Mouse (Mus musculus) monocyte, adult 5-6 weeks (primary cell): ENCODE measurements around the gene Hnrnpa3. TPM values are rescaled to one million over a fixed set of nuclear protein-coding genes. Genes with fewer than 3 reads are reported as not detected.
"Not testable (repeated sequence)": the region's sequence is repeated elsewhere in the genome, so short reads cannot be mapped to it uniquely, and the experiment has no call there.

Experiments used
- ATAC-seq: fragments of 153-309, 156-312 bp; replicated peaks from 2 replicates; pipeline ENCODE4 v1.8.0; 2017; ENCODE audit warnings: mild to moderate bottlenecking; ENCODE audit not compliant: low TSS enrichment, insufficient number of reproducible peaks, severe bottlenecking, poor library complexity, low FRiP score
- total RNA-seq: library from RNA; stranded (forward); fragments of 200-1000, 200-491, 200-594 nt; gene quantifications from 3 replicates; pipeline ENCODE4 v1.2.3, GENCODE M21; 2017

Gene Hnrnpa3
- total RNA-seq, 1 experiment from 2014 or later, result 357 TPM

DNA sequence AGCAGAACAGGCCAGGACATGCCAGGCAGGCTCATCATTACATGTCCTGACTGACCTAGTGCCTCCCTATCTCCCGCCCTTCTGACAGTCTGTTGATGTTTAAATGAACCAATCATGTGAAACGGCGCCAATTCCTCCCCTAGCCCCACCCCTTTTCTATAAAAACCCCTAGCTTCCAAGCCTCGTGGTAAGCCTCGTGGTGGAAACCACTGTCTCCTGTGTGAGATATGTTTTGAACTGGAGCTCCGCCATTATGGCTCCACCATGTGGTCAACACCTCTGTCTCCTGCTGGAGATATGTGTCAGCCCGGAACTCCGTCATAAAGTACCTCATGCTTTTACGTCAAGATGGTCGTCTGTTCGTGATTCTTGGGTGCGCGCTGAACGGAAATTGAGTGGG, 24.6 kb upstream of the Hnrnpa3 start:
- not testable (repeated sequence) for ATAC-seq

GRCm38 (mm10) chr2:75636261-75637054, 22.6 kb upstream of the Hnrnpa3 start:
- peak; percentile 43 for ATAC-seq

- ATAC-seq, result not testable (repeated sequence)
Observed at GRCm38 (mm10) chr2:75637055-75637304, 22.1 kb upstream of the Hnrnpa3 start.

- no peak for ATAC-seq
Observed at GRCm38 (mm10) chr2:75637361-75637760, 21.7 kb upstream of the Hnrnpa3 start.

DNA sequence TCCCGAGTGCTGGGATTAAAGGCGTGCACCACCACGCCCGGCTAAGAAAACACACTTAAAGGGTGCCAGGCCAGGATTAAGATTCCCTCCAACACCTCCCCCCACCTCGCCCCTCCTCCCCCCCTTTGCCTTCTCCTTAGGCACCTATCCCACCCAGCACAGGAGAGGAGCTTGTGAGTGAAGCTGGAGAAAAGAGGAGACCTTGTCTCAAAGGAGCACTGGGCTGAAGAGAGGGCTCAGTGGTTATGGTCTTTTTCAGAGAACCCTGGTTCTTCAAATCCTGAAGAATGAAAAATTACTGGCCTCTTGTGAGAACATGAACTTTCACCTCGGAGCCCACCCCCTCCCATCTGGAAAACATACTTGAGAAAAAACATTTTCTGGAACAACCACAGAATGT, 21.2 kb upstream of the Hnrnpa3 start:
- peak; percentile 56; the same call in 1 of the 2 replicates for ATAC-seq

- not testable (repeated sequence) for ATAC-seq
Observed at GRCm38 (mm10) chr2:75639535-75639934, 19.5 kb upstream of the Hnrnpa3 start.

DNA sequence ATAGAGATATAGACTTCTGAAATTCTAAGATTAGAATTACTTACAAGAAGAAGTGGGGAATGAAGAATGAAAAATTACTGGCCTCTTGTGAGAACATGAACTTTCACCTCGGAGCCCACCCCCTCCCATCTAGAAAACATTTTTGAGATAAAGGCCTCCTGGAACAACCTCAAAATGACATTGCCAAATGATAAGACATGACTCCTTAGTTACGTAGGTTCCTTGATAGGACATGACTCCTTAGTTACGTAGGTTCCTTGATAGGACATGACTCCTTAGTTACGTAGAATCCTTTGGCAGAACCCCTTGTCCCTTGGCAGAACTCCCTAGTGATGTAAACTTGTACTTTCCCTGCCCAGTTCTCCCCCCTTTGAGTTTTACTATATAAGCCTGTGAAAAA, 16.7 kb upstream of the Hnrnpa3 start:
- not testable (repeated sequence) for ATAC-seq

- no peak for ATAC-seq
Observed at GRCm38 (mm10) chr2:75642795-75643550, 16.1 kb upstream of the Hnrnpa3 start.

- ATAC-seq, result no peak
Observed at GRCm38 (mm10) chr2:75643950-75644349, 15.1 kb upstream of the Hnrnpa3 start.

- no peak for ATAC-seq
Observed at GRCm38 (mm10) chr2:75645251-75645650, 13.8 kb upstream of the Hnrnpa3 start.

DNA sequence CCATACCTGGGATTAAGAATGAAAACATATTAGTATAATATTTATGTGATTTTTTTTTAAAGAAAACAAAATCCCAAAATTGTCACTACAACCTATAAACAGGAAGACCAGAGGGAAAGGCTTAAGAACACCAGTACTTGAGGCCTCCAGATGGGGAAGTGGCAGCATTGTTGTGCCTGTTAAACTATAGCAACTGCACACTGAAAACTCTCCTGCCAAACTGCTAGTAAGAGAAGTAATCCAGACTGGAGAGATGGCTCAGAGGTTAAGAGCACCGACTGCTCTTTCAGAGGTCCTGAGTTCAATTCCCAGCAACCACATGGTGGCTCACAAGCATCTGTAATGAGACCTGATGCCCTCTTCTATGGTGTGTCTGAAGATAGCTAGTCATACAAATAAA, 8.6 kb upstream of the Hnrnpa3 start:
- ATAC-seq, result no peak

DNA sequence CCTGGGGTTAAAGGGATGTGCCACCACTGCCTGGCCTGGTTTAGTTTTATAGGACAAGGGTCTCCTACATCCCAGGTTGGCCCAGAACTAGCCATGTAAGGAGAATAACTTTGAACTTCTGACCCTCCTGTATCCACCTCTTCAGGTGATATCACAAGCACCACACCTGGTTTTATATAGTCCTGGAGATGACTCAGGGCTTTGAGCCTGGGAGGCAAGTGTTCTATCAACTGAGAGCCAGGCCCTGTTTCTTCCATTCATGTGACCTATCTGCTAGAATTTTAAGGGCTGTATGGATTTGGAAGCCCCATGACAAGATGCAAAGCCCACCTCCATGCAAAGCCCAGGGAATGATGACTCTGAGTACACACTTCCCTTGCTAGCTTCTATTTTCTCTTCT, 5.9 kb upstream of the Hnrnpa3 start:
- ATAC-seq, result no peak

GRCm38 (mm10) chr2:75654679-75655078, 4.4 kb upstream of the Hnrnpa3 start:
- no peak for ATAC-seq

GRCm38 (mm10) chr2:75656924-75657323, 2.1 kb upstream of the Hnrnpa3 start:
- no peak for ATAC-seq

DNA sequence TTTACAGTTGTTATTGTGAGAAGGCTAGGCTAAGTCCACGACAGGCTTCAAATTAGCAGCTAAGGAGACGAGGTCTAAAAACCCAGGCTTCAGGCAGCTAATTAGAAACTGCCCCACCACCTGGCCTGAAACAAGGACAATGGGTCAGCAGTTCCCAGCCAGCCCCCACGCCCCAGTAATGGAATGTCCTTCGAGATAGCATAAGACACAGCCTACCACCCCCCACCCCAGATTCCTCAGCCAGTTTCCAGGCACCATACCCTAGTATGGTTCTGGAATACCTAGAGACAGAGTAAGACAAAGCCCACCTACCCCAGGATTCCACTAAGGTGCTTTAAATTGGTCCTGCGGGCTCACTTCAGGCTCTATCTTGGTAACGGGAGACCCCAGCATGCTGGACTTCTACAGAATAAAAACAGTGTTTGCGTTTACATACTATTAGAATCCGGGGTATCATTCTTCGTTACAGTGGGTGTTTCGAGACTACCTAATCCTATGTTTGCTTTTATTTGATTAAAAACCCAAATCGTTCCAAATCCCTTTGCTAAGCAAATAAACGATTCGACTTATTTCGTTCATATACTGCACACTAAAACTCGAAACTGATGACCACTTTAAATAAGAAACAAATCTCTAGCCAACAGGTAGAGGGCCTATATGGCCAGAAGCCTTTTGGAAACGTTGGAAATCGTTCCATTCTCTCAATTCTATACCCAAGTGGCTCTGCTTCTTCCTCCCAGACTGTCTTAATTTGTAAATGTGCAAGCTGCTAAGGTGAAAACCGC, 962 bp upstream of the Hnrnpa3 start:
- ATAC-seq, result no peak

DNA sequence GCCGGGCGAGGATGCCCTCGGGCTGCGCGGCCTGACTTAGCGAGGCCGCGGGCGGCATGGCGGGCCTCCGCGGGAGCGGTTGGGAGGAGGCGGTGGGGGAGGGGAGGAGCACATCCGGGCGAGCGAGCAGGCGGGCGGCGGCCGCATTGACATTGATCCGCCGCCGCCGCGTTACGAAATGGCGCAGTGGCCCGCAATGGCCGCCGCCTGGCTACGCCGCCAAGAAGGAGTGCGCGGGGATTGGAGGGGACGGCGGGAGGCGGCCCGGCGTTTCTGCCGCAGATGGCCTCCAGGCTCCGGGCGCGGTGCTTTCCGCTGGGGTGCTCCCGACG, 534 bp downstream of the Hnrnpa3 start:
- peak; percentile 63 for ATAC-seq

GRCm38 (mm10) chr2:75660255-75660948, 1.3 kb downstream of the Hnrnpa3 start:
- no peak for ATAC-seq

- no peak for ATAC-seq
Observed at GRCm38 (mm10) chr2:75661106-75661505, 2.0 kb downstream of the Hnrnpa3 start.
